Mouse (Mus musculus) brown adipose tissue, adult 24 weeks (tissue): Measurements from ENCODE around the gene Baiap2l1. TPM values are rescaled to one million over a fixed set of nuclear protein-coding genes. Genes with fewer than 3 reads are reported as not detected.

Experiments used
- H3K27ac ChIP-seq: fragments of 200-500 bp; replicated peaks from 2 replicates; pipeline ENCODE4 v1.5.1; 2012; ENCODE audit warnings: low read depth, mild to moderate bottlenecking, low read length
- H3K4me1 ChIP-seq: fragments of 200-500 bp; 2 replicates; pipeline ENCODE4 v1.6.1; 2012; ENCODE audit warnings: low read length, mixed read lengths; ENCODE audit not compliant: control insufficient read depth, insufficient read depth, insufficient read length
- H3K4me3 ChIP-seq: fragments of 200-500 bp; 2 replicates; pipeline ENCODE4 v1.5.1; 2012; ENCODE audit warnings: low read depth, mild to moderate bottlenecking, low read length, moderate library complexity; ENCODE audit not compliant: insufficient read depth
- polyA plus RNA-seq: library from polyadenylated mRNA; stranded (reverse); fragments of >200 nt; gene quantifications from 2 replicates; pipeline ENCODE4 v1.2.4, GENCODE M21; 2012; ENCODE audit not compliant: missing spikeins, insufficient read depth, insufficient read length

The Baiap2l1 gene
- polyA plus RNA-seq, 1 experiment, result not detected

GRCm38 (mm10) chr5:144316442-144316841 lies 41.5 kb downstream of the Baiap2l1 start:
- peaks cover 4% of the 10 kb centered on the region; the same call in 1 of the 2 replicates for H3K4me1 ChIP-seq
- no peak overlapping the region for H3K4me3 ChIP-seq
- no peak overlapping the region for H3K27ac ChIP-seq

DNA sequence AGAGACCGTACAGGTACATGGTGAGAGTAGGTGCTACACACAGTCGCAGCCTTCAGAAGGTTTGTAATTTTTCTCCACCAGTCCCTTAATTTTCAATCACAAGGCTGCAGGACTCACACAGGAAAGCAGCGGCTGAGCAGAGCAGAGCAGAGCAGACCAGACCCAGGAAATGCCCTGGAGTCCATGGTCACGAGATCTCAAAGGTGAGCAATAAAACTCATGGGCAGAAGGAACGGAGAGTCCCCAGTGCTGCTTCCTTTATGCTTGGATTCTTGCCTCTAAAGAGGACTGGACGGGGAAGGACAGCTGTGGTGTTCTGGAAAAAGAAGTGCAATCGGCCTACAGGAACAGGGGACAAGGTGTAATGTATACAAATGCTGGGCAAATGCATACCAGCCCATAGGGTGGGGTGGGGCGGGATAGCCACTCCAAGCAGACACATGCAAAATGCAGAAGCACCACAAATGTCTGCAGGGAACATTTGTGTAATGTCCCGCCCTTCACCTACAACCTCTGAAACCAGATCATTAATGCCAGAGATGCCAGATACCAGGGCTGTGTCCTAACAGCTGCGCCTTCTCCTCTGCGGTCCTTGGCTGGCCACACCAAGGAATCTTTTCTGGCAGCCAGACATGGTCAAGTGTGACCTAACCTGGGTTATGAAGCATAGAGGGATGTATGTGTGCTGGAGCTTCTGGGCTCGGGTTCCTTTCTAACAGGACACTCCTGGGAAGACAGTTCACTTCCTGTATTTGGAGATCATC lies 43.0 kb downstream of the Baiap2l1 start:
- H3K27ac ChIP-seq, result no peak overlapping the region
- peaks cover 4% of the 10 kb centered on the region; the same call in 1 of the 2 replicates for H3K4me1 ChIP-seq

DNA sequence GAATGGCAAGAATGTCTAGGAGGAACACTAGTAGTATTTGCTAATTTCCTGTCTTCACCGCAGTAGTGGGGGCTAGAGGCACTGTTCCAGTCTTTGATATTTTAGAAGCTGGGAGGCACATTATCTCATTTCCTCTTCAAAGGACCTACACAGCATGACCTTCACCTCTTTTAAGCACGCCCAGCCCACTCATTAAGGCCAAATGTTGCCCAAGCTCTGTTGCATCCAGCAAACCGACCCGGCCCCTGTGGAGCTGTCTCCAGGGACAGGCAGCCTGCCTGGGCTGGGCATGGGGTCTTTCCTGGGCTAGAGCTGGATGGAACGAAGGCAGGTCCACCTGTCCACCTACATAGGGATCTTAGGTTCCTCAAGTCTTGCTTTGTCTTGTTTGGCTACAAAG lies 44.6 kb downstream of the Baiap2l1 start:
- Histone ChIP-seq H3K4me3 (no peak overlapping the region), H3K27ac (no peak overlapping the region), H3K4me1 (peaks cover 4% of the 10 kb centered on the region; the same call in 1 of the 2 replicates)

More for the DNA sequence above, 43.0 kb downstream of the Baiap2l1 start:
- no peak overlapping the region for H3K4me3 ChIP-seq

- no peak overlapping the region for H3K27ac ChIP-seq
- no peak overlapping the region for H3K4me3 ChIP-seq
- peaks cover 4% of the 10 kb centered on the region; the same call in 1 of the 2 replicates for H3K4me1 ChIP-seq
These were observed 45.7 kb downstream of the Baiap2l1 start for GRCm38 (mm10) chr5:144312183-144312582.

GRCm38 (mm10) chr5:144308929-144309328 lies 49.0 kb downstream of the Baiap2l1 start:
- H3K4me1 ChIP-seq, result peaks cover 4% of the 10 kb centered on the region; the same call in 1 of the 2 replicates
- H3K27ac ChIP-seq, result no peak overlapping the region
- no peak overlapping the region for H3K4me3 ChIP-seq

GRCm38 (mm10) chr5:144303071-144303470 lies 54.8 kb downstream of the Baiap2l1 start:
- Histone ChIP-seq H3K27ac (no peak overlapping the region), H3K4me1 (no peaks in the 10 kb centered on the region), H3K4me3 (no peak overlapping the region)

GRCm38 (mm10) chr5:144296090-144296604 lies 61.8 kb downstream of the Baiap2l1 start:
- Histone ChIP-seq H3K4me1 (no peaks in the 10 kb centered on the region), H3K4me3 (no peak overlapping the region), H3K27ac (no peak overlapping the region)

GRCm38 (mm10) chr5:144295357-144295756 lies 62.6 kb downstream of the Baiap2l1 start:
- H3K4me1 ChIP-seq, result no peaks in the 10 kb centered on the region
- H3K27ac ChIP-seq, result no peak overlapping the region
- no peak overlapping the region for H3K4me3 ChIP-seq

- H3K4me1 ChIP-seq, result no peaks in the 10 kb centered on the region
- H3K4me3 ChIP-seq, result no peak overlapping the region
- no peak overlapping the region for H3K27ac ChIP-seq
These were observed 63.0 kb downstream of the Baiap2l1 start for GRCm38 (mm10) chr5:144294908-144295307.

DNA sequence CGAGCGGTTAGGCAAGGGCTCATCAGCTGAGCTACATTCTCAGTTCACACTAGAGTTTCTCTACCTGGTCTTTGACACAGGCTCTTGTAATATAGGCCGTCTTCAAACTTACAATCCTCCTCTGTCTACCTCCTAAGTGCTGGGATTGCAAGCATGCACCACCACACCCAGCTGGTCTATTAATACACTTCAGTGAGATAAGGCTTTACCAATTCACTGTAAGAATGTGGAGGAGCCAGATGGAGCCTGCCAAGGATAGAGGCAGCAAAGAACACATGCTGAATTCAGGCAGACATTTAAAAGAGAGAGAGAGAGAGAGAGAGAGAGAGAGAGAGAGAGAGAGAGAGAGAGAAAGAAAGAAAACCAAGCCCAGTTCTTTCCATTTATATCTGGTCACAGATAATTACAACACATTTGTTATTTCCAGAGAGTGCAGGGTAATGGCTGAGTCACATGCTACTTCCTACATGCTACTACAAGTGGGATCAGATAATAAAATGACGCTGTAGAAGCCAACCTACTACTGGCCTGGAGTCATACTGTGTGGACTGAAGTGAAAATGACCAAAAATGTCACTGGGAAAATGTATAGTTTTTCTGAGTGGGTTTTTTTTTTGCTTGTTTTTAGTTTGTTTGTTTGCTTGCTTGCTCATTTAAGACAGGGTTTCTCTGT lies 68.0 kb downstream of the Baiap2l1 start:
- no peak overlapping the region for H3K27ac ChIP-seq
- H3K4me1 ChIP-seq, result peaks cover 2% of the 10 kb centered on the region; the same call in 1 of the 2 replicates
- no peak overlapping the region for H3K4me3 ChIP-seq

DNA sequence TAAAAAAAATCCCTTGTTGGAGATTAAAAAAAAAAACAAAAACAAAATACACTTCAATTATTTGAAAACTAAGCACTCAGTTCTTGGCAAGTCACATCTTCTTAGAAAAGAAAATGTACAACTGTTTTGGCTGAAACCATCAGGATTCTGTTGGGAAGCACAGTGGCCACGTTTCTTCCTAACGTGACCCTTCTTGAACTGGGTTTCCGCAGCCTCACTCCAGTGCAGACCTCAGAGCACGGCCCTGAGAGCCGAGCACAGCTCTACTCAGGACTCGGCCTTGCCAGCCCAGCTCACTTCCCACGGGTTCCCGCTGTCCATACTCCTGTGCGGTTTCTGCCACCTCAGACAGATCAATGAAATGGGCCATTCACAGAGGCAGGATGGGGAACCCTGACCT lies 69.5 kb downstream of the Baiap2l1 start:
- Histone ChIP-seq H3K27ac (no peak overlapping the region), H3K4me3 (no peak overlapping the region), H3K4me1 (peaks cover 2% of the 10 kb centered on the region; the same call in 1 of the 2 replicates)

- peaks cover 3% of the 10 kb centered on the region for H3K4me1 ChIP-seq
- H3K4me3 ChIP-seq, result no peak overlapping the region
- H3K27ac ChIP-seq, result no peak overlapping the region
These were observed 70.6 kb downstream of the Baiap2l1 start for GRCm38 (mm10) chr5:144287267-144287820.

GRCm38 (mm10) chr5:144286591-144287266 lies 71.2 kb downstream of the Baiap2l1 start:
- Histone ChIP-seq H3K4me3 (no peak overlapping the region), H3K27ac (no peak overlapping the region), H3K4me1 (peaks cover 3% of the 10 kb centered on the region)

- Histone ChIP-seq H3K4me1 (peaks cover 3% of the 10 kb centered on the region), H3K4me3 (no peak overlapping the region), H3K27ac (no peak overlapping the region)
These were observed 73.3 kb downstream of the Baiap2l1 start for GRCm38 (mm10) chr5:144284599-144284998.

DNA sequence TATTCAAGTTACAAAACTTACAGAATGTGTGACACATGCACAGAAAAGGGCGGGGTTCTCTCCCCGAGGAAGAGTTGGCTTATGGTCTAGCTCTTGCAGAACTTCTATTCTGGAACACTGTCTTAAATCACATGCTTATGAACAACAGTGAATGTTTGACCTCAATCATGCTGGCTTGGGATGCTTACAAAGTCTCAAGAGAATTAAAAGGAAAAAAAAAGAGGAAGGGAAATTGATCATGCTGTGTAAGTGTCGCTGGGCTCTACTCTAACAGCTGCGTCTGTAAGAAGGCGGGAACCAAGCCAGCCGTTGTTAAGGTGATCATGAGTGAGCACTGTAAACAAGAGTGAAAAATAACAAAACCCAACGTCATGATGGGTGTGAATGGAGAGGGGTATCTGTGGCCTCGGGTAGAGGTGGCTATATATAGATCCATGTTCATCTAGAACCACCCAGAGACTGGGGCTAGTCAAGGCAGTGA lies 74.3 kb downstream of the Baiap2l1 start:
- peaks cover 3% of the 10 kb centered on the region for H3K4me1 ChIP-seq
- no peak overlapping the region for H3K27ac ChIP-seq

More for the DNA sequence above, 74.3 kb downstream of the Baiap2l1 start:
- H3K4me3 ChIP-seq, result no peak overlapping the region
